Comparison of ENCODE assay signal across 23 mouse cellular contexts in genomic region chr16:38189952-38190351, GRCm38 (mm10).
"Had no signal": no experiment of that assay in that cellular context is flagged by ENCODE, and none has a peak within 500 bp of the region (broad histone marks: within the 10 kb centered on the region; RNA-seq: fewer than 3 reads in every experiment).

No protein-coding gene starts in this region.

- H3K9me3 ChIP-seq: heart, embryonic 13.5 days; heart, embryonic 15.5 days; hindbrain, embryonic 13.5 days; hindbrain, embryonic 15.5 days; kidney, embryonic 15.5 days; limb, embryonic 12.5 days had no signal

- H3K27ac ChIP-seq: heart, adult 2 months; heart, embryonic 13.5 days; heart, embryonic 15.5 days; hindbrain, embryonic 13.5 days; hindbrain, embryonic 15.5 days; hindbrain, postnatal 0 days; kidney, embryonic 15.5 days; kidney, postnatal 0 days; limb, embryonic 12.5 days had no signal

- H3K4me3 ChIP-seq: heart, adult 2 months; heart, embryonic 13.5 days; heart, embryonic 15.5 days; hindbrain, embryonic 13.5 days; hindbrain, embryonic 15.5 days; kidney, embryonic 15.5 days; limb, embryonic 12.5 days had no signal

- H3K27me3 ChIP-seq: heart, embryonic 13.5 days; heart, embryonic 15.5 days; hindbrain, embryonic 13.5 days; hindbrain, embryonic 15.5 days; kidney, embryonic 15.5 days; limb, embryonic 12.5 days had no signal

- H3K4me1 ChIP-seq: kidney, embryonic 15.5 days; limb, embryonic 12.5 days had no signal

- DNase-seq: forebrain, postnatal 0 days; gastrocnemius, postnatal 14 days; gastrocnemius, postnatal 36 days; heart, adult 2 months; heart, postnatal 14 days; heart, postnatal 36 days; kidney, adult 11 months; kidney, adult 2 months; kidney, adult 9 months; kidney, postnatal 14 days; kidney, postnatal 36 days; layer of hippocampus, adult 9-11 months; layer of hippocampus, postnatal 36 days; left cerebral cortex, postnatal 4 days; liver had no signal
